Mouse (Mus musculus): ENCODE data around the gene Lrrc8c. TPM values are rescaled to one million over a fixed set of nuclear protein-coding genes. Genes with fewer than 3 reads are reported as not detected.

The Lrrc8c gene
- polyA plus RNA-seq, 1 experiment from 2014 or later, result 9.5 TPM

GRCm38 (mm10) chr5:105564761-105565160 is 45.6 kb downstream of the Lrrc8c start:
- Histone ChIP-seq H3K4me1 (peaks cover 9% of the 10 kb centered on the region), H3K27me3 (no peaks in the 10 kb centered on the region), H3K4me3 (no peak overlapping the region), H3K4me2 (no peak overlapping the region), H3K9ac (no peak overlapping the region), H3K36me3 (ENCODE audit: poor library complexity, severe bottlenecking) (no peaks in the 10 kb centered on the region), H3K27ac (no peak overlapping the region), H3K9me3 (replicated peaks) (no peaks in the 10 kb centered on the region)
- WGBS, result 88% methylated on average over 4 of the region's 4 CpGs
- ATAC-seq, result no peak

DNA sequence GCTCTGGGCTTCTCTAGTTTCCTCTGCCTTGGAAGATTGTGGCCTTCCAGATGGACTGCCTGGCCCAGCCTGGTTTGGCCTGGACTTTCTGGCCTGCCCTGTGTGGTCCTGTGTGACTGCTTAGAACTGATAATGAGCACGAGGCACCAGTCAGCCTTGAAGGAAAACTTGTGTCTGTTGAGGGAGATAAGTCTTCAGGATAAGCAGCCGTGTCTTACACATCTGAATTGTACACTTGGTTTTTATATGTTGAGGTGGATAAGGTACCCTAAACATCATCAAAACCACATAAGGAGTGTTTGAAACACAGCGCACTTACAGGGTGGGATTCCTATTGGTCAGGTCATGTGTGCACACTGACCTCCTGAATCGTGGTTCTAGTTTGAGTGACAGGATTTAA is 46.6 kb downstream of the Lrrc8c start:
- Histone ChIP-seq H3K9ac (no peak overlapping the region), H3K4me3 (no peak overlapping the region), H3K4me1 (peaks cover 9% of the 10 kb centered on the region), H3K9me3 (replicated peaks) (no peaks in the 10 kb centered on the region), H3K4me2 (no peak overlapping the region), H3K36me3 (ENCODE audit: poor library complexity, severe bottlenecking) (no peaks in the 10 kb centered on the region), H3K27ac (no peak overlapping the region), H3K27me3 (no peaks in the 10 kb centered on the region)
- WGBS, result 93% methylated on average over 4 of the region's 4 CpGs
- ATAC-seq, result no peak

- WGBS, result 25% methylated on average over 7 of the region's 7 CpGs
- Histone ChIP-seq H3K36me3 (ENCODE audit: poor library complexity, severe bottlenecking) (no peaks in the 10 kb centered on the region), H3K9me3 (replicated peaks) (no peaks in the 10 kb centered on the region), H3K4me1 (peaks cover 9% of the 10 kb centered on the region), H3K9ac (no peak overlapping the region), H3K27me3 (no peaks in the 10 kb centered on the region), H3K4me2 (no peak overlapping the region), H3K27ac (peak overlapping the region; percentile 51; the same call in 1 of the 2 replicates), H3K4me3 (no peak overlapping the region)
- peak; percentile 53; the same call in 1 of the 2 replicates for ATAC-seq
Observed at GRCm38 (mm10) chr5:105566852-105567412, 47.7 kb downstream of the Lrrc8c start.

GRCm38 (mm10) chr5:105568043-105568747 is 49.0 kb downstream of the Lrrc8c start:
- Histone ChIP-seq H3K4me3 (no peak overlapping the region), H3K9ac (no peak overlapping the region), H3K4me1 (peaks cover 9% of the 10 kb centered on the region), H3K9me3 (replicated peaks) (no peaks in the 10 kb centered on the region), H3K27me3 (no peaks in the 10 kb centered on the region), H3K4me2 (no peak overlapping the region), H3K36me3 (ENCODE audit: poor library complexity, severe bottlenecking) (no peaks in the 10 kb centered on the region), H3K27ac (no peak overlapping the region)
- no peak for ATAC-seq
- 79% methylated on average over 6 of the region's 6 CpGs for WGBS

GRCm38 (mm10) chr5:105569168-105569567 is 50.0 kb downstream of the Lrrc8c start:
- Histone ChIP-seq H3K9ac (no peak overlapping the region), H3K4me3 (no peak overlapping the region)
- WGBS, result 98% methylated on average over 2 of the region's 2 CpGs

DNA sequence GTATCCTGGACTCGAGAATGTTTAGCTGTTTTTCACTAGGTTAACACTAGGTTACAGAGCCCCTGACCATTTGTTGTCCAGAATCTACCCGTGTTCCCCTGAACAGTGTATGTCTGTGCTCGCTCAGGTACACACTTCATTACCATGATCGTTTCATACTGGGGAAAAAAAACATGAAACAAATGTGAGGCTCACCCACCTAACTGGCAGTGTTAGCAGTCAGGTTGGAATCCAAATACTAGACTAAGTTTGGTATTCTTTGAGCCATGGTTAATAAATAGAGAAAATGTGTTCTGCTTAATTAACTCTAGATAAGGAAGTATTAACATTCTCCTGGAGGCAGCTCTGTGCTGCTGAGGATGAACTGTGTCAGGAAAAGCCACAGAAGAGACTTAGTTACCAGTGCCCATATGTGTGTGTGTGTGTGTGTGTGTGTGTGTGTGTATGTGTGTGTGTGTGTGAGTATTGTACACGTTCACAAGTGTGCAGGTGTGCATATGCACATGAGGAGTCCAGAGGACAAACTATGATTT is 53.0 kb downstream of the Lrrc8c start:
- H3K9me3 ChIP-seq (replicated peaks), result no peaks in the 10 kb centered on the region
- no peak for ATAC-seq
- H3K36me3 ChIP-seq (ENCODE audit: poor library complexity, severe bottlenecking), result 0 out of 2 replicates have a peak, but pooled peaks cover 4% of the 10 kb centered on the region
- H3K4me1 ChIP-seq, result no peaks in the 10 kb centered on the region
- H3K27me3 ChIP-seq, result no peaks in the 10 kb centered on the region
- no peak overlapping the region for H3K27ac ChIP-seq
- no peak overlapping the region for H3K4me3 ChIP-seq
- 61% methylated on average over 5 of the region's 5 CpGs for WGBS
- H3K4me2 ChIP-seq, result no peak overlapping the region
- H3K9ac ChIP-seq, result no peak overlapping the region

More at GRCm38 (mm10) chr5:105569168-105569567, 50.0 kb downstream of the Lrrc8c start:
- ATAC-seq, result no peak
- Histone ChIP-seq H3K27ac (no peak overlapping the region), H3K36me3 (ENCODE audit: poor library complexity, severe bottlenecking) (no peaks in the 10 kb centered on the region), H3K27me3 (no peaks in the 10 kb centered on the region), H3K9me3 (replicated peaks) (no peaks in the 10 kb centered on the region), H3K4me1 (peaks cover 9% of the 10 kb centered on the region), H3K4me2 (no peak overlapping the region)

- ATAC-seq, result no peak
- Histone ChIP-seq H3K4me3 (no peak overlapping the region), H3K9me3 (replicated peaks) (no peaks in the 10 kb centered on the region), H3K4me1 (no peaks in the 10 kb centered on the region), H3K27me3 (no peaks in the 10 kb centered on the region), H3K27ac (no peak overlapping the region), H3K4me2 (no peak overlapping the region), H3K9ac (no peak overlapping the region), H3K36me3 (ENCODE audit: poor library complexity, severe bottlenecking) (0 out of 2 replicates have a peak, but pooled peaks cover 4% of the 10 kb centered on the region)
- whole genome bisulfite sequencing, result 85% methylated on average over 7 of the region's 7 CpGs
Observed at GRCm38 (mm10) chr5:105572876-105573275, 53.7 kb downstream of the Lrrc8c start.

GRCm38 (mm10) chr5:105574835-105575234 is 55.6 kb downstream of the Lrrc8c start:
- H3K4me2 ChIP-seq, result no peak overlapping the region
- 0 out of 2 replicates have a peak, but pooled peaks cover 4% of the 10 kb centered on the region for H3K36me3 ChIP-seq (ENCODE audit: poor library complexity, severe bottlenecking)
- H3K4me3 ChIP-seq, result no peak overlapping the region
- no peak overlapping the region for H3K9ac ChIP-seq
- H3K27ac ChIP-seq, result no peak overlapping the region
- WGBS, result 93% methylated on average over 5 of the region's 5 CpGs
- no peak for ATAC-seq
- no peaks in the 10 kb centered on the region for H3K9me3 ChIP-seq (replicated peaks)
- no peaks in the 10 kb centered on the region for H3K27me3 ChIP-seq
- no peaks in the 10 kb centered on the region for H3K4me1 ChIP-seq

DNA sequence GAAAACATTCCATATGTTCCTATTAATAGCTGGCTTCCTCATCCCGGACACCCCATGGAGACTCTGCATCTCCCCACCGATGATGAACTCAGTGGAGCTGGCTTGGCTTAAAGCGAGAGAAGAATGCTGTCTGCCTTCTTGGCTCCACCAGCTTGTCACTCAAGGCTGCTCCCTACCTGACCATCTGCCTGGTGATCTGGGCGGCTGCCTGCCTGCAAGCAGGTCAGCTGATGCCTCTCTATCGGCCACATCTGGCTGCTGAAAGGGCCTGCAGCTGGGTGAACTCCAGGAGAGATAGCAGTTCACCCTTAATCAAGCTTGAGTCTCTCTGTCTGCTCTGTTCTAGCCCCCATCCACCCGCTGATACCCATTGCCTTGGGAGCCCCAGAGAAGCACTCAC is 56.7 kb downstream of the Lrrc8c start:
- H3K9ac ChIP-seq, result no peak overlapping the region

DNA sequence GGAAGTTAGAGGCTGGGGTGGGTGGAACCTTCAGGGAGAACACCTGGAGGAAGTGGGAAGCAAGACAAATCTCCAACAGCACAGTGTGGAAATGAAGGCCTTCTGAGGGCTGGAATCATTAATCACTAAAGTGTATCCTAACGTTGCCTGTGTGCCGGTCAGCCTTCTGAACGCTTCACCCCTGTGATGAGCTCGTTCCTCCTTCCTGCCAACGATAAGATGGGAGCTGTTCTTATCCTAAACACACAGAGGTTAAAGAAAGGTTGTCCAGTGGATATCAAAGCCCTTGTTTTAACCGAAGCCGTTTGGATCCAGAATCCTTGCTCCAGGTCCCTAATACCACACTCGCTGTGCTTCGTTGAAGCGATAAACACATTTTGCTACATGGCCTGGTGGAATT is 61.7 kb downstream of the Lrrc8c start:
- H3K4me3 ChIP-seq, result no peak overlapping the region
- H3K9ac ChIP-seq, result no peak overlapping the region
- H3K4me2 ChIP-seq, result no peak overlapping the region
- no peaks in the 10 kb centered on the region for H3K9me3 ChIP-seq (replicated peaks)
- WGBS, result 94% methylated on average over 10 of the region's 10 CpGs
- ATAC-seq, result no peak
- peaks cover 11% of the 10 kb centered on the region; the same call in 1 of the 2 replicates for H3K36me3 ChIP-seq (ENCODE audit: poor library complexity, severe bottlenecking)
- H3K27ac ChIP-seq, result no peak overlapping the region
- H3K4me1 ChIP-seq, result peaks cover 6% of the 10 kb centered on the region
- H3K27me3 ChIP-seq, result no peaks in the 10 kb centered on the region

More for the DNA sequence above, 56.7 kb downstream of the Lrrc8c start:
- no peak for ATAC-seq
- Histone ChIP-seq H3K4me1 (no peaks in the 10 kb centered on the region), H3K9me3 (replicated peaks) (no peaks in the 10 kb centered on the region), H3K4me2 (no peak overlapping the region), H3K27ac (no peak overlapping the region), H3K4me3 (no peak overlapping the region), H3K27me3 (no peaks in the 10 kb centered on the region), H3K36me3 (ENCODE audit: poor library complexity, severe bottlenecking) (0 out of 2 replicates have a peak, but pooled peaks cover 10% of the 10 kb centered on the region)
- WGBS, result 82% methylated on average over 6 of the region's 6 CpGs

- 37% methylated on average over 4 of the region's 4 CpGs for WGBS
Observed at GRCm38 (mm10) chr5:105585929-105586328, 66.7 kb downstream of the Lrrc8c start.

DNA sequence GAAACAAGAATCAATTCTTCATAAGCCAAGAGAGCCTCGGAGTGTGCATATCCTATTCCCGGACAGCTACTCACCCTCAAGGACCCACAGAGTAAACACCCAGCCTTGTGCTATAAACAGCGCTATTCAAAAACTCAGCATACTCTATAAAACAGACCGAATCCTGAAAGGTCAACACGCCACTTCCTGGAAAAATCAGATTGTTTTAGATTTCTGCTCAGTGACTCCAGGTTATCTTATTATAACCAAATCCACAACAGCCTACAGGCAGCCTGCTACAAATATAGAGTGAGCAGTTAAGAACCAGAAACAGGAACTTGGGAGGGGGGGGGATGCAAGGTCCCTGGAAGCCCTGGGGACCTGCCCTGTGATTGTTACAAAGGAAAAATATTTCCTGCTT is 67.5 kb downstream of the Lrrc8c start:
- Histone ChIP-seq H3K4me1 (peaks cover 10% of the 10 kb centered on the region), H3K36me3 (ENCODE audit: poor library complexity, severe bottlenecking) (peaks cover 3% of the 10 kb centered on the region; the same call in 1 of the 2 replicates), H3K4me3 (no peak overlapping the region), H3K27me3 (no peaks in the 10 kb centered on the region), H3K27ac (no peak overlapping the region), H3K4me2 (no peak overlapping the region), H3K9me3 (replicated peaks) (no peaks in the 10 kb centered on the region), H3K9ac (no peak overlapping the region)
- ATAC-seq, result no peak
- WGBS, result 80% methylated on average over 5 of the region's 5 CpGs

More at GRCm38 (mm10) chr5:105585929-105586328, 66.7 kb downstream of the Lrrc8c start:
- H3K4me2 ChIP-seq, result no peak overlapping the region
- H3K4me3 ChIP-seq, result no peak overlapping the region
- peaks cover 3% of the 10 kb centered on the region; the same call in 1 of the 2 replicates for H3K36me3 ChIP-seq (ENCODE audit: poor library complexity, severe bottlenecking)
- H3K27me3 ChIP-seq, result no peaks in the 10 kb centered on the region
- H3K9me3 ChIP-seq (replicated peaks), result no peaks in the 10 kb centered on the region
- ATAC-seq, result no peak
- peak overlapping the region; percentile 32; the same call in 1 of the 2 replicates for H3K27ac ChIP-seq
- no peak overlapping the region for H3K9ac ChIP-seq
- H3K4me1 ChIP-seq, result peaks cover 10% of the 10 kb centered on the region

All from forebrain, embryonic 13.5 days (tissue).